Comparison of ENCODE assay signal across 12 mouse cellular contexts in genomic region chr19:44825819-44826218, GRCm38 (mm10).
DNase-seq lines count a peak whose midpoint lies in the region; ATAC-seq and TF ChIP-seq lines count a peak whose summit lies in the region.
"Had no signal": no experiment of that assay in that cellular context is flagged by ENCODE, and none has a peak within 500 bp of the region (broad histone marks: within the 10 kb centered on the region; RNA-seq: fewer than 3 reads in every experiment).

No protein-coding gene starts in this region.

- no peak for TF ChIP-seq POLR2A in ES-Bruce4 (IDR thresholded peaks at IDR 0.05; ENCODE audit: insufficient read depth, low read length)

- TF ChIP-seq EP300 in ES-Bruce4 (IDR thresholded peaks at IDR 0.05; ENCODE audit: insufficient read depth, low read depth, low read length) = no peak

- H3K36me3 ChIP-seq in kidney, embryonic 15.5 days = peaks cover 78% of the 10 kb centered on the region
- no peaks in the 10 kb centered on the region for H3K36me3 ChIP-seq in ES-Bruce4 (ENCODE audit: control insufficient read depth, insufficient read depth, low read length, poor library complexity, severe bottlenecking)
- H3K36me3 ChIP-seq in embryonic facial prominence, embryonic 12.5 days = no peaks in the 10 kb centered on the region
- no peaks in the 10 kb centered on the region for H3K36me3 ChIP-seq in limb, embryonic 13.5 days

- no peak overlapping the region for H3K4me2 ChIP-seq in kidney, embryonic 15.5 days
- H3K4me2 ChIP-seq in embryonic facial prominence, embryonic 12.5 days (replicated peaks) = peak overlapping the region; percentile 36; the same call in 1 of the 2 replicates
- peak overlapping the region; percentile 49 for H3K4me2 ChIP-seq in limb, embryonic 13.5 days (replicated peaks)

- no peak overlapping the region for H3K4me3 ChIP-seq in kidney, embryonic 15.5 days (replicated peaks)
- no peak overlapping the region for H3K4me3 ChIP-seq in ES-Bruce4 (ENCODE audit: low read depth, low read length)
- no peak overlapping the region for H3K4me3 ChIP-seq in embryonic facial prominence, embryonic 12.5 days
- 0 out of 2 replicates have a peak overlapping the region, but pooled peaks have one; percentile 14 for H3K4me3 ChIP-seq in limb, embryonic 13.5 days
- H3K4me3 ChIP-seq: megakaryocyte, embryonic 14.5 days had no signal

- 0 out of 2 replicates have a peak, but pooled peaks cover 8% of the 10 kb centered on the region for H3K27me3 ChIP-seq in kidney, embryonic 15.5 days
- no peaks in the 10 kb centered on the region for H3K27me3 ChIP-seq in ES-Bruce4 (ENCODE audit: control insufficient read depth, insufficient read depth, low read length, poor library complexity, severe bottlenecking)
- peaks cover 13% of the 10 kb centered on the region for H3K27me3 ChIP-seq in embryonic facial prominence, embryonic 12.5 days
- H3K27me3 ChIP-seq in limb, embryonic 13.5 days = peaks cover 89% of the 10 kb centered on the region

- TF ChIP-seq CTCF in ES-Bruce4 (IDR thresholded peaks at IDR 0.05; ENCODE audit: low read depth, low read length) = peak; percentile 69

- DNase-seq in kidney, postnatal 14 days = no peak
- DNase-seq in gastrocnemius, adult 18-20 months (ENCODE audit: low spot score) = no peak
- DNase-seq in cerebellum, postnatal 36 days = no peak
- DNase-seq: cerebellum, postnatal 25 days; liver had no signal

- 0 out of 2 replicates have a peak, but pooled peaks have one; percentile 19 for ATAC-seq in kidney, embryonic 15.5 days (replicated peaks; ENCODE audit: low FRiP score)
- ATAC-seq in embryonic facial prominence, embryonic 12.5 days (ENCODE audit: insufficient number of reproducible peaks, insufficient read depth, low FRiP score, low TSS enrichment) = no peak
- no peak for ATAC-seq in limb, embryonic 13.5 days (ENCODE audit: low FRiP score, low read depth)
- no peak for ATAC-seq in erythroblast, adult 5-6 weeks (replicated peaks; ENCODE audit: low FRiP score, poor library complexity, severe bottlenecking)
- ATAC-seq: inflammation-experienced regulatory T-cells, adult 6 months had no signal

- peak overlapping the region; percentile 56; the same call in 1 of the 2 replicates for H3K27ac ChIP-seq in kidney, embryonic 15.5 days
- H3K27ac ChIP-seq in ES-Bruce4 (ENCODE audit: insufficient read depth, low read length) = no peak overlapping the region
- H3K27ac ChIP-seq in embryonic facial prominence, embryonic 12.5 days = peak overlapping the region; percentile 23; the same call in 1 of the 2 replicates
- no peak overlapping the region for H3K27ac ChIP-seq in limb, embryonic 13.5 days

- H3K9ac ChIP-seq in kidney, embryonic 15.5 days = no peak overlapping the region
- H3K9ac ChIP-seq in ES-Bruce4 (ENCODE audit: low read depth, poor library complexity, severe bottlenecking) = no peak overlapping the region
- no peak overlapping the region for H3K9ac ChIP-seq in embryonic facial prominence, embryonic 12.5 days
- H3K9ac ChIP-seq in limb, embryonic 13.5 days = no peak overlapping the region

- H3K9me3 ChIP-seq in kidney, embryonic 15.5 days (replicated peaks) = no peaks in the 10 kb centered on the region
- no peaks in the 10 kb centered on the region for H3K9me3 ChIP-seq in ES-Bruce4 (replicated peaks; ENCODE audit: control insufficient read depth, insufficient read depth, low read length, poor library complexity, severe bottlenecking)
- H3K9me3 ChIP-seq in embryonic facial prominence, embryonic 12.5 days = no peaks in the 10 kb centered on the region
- no peaks in the 10 kb centered on the region for H3K9me3 ChIP-seq in limb, embryonic 13.5 days
- H3K9me3 ChIP-seq: megakaryocyte, embryonic 14.5 days had no signal

- 19% methylated on average over 4 of the region's 4 CpGs for WGBS in kidney, embryonic 15.5 days
- WGBS in embryonic facial prominence, embryonic 12.5 days = 15% methylated on average over 4 of the region's 4 CpGs
- WGBS in limb, embryonic 13.5 days = 17% methylated on average over 4 of the region's 4 CpGs

- peaks cover 42% of the 10 kb centered on the region for H3K4me1 ChIP-seq in kidney, embryonic 15.5 days
- H3K4me1 ChIP-seq in ES-Bruce4 (ENCODE audit: control insufficient read depth, insufficient read depth, low read length) = no peaks in the 10 kb centered on the region
- peaks cover 16% of the 10 kb centered on the region for H3K4me1 ChIP-seq in embryonic facial prominence, embryonic 12.5 days
- peaks cover 35% of the 10 kb centered on the region for H3K4me1 ChIP-seq in limb, embryonic 13.5 days
- H3K4me1 ChIP-seq: megakaryocyte, embryonic 14.5 days had no signal

Comparison
In these comparisons a context has a peak if more than half of its experiments do, and no peak if none do; other contexts are left out.
1. H3K27ac ChIP-seq: peak in kidney, embryonic 15.5 days (single experiment) and embryonic facial prominence, embryonic 12.5 days (single experiment); none in ES-Bruce4 (single experiment) and limb, embryonic 13.5 days (single experiment).